Mouse (Mus musculus) spleen, adult 2 months (tissue): Measurements from ENCODE around the gene Eef2.

Experiments
- CTCF ChIP-seq: fragments of 200-500 bp; IDR thresholded peaks from 2 replicates; pipeline ENCODE4 v1.5.1; 2011; ENCODE audit warnings: mild to moderate bottlenecking, inconsistent platforms; ENCODE audit not compliant: insufficient read depth, insufficient read length, insufficient replicate concordance; ENCODE audit errors: extremely low read depth
- POLR2A ChIP-seq: fragments of 200-500 bp; IDR thresholded peaks from 2 replicates; pipeline ENCODE4 v1.6.1; 2011; ENCODE audit warnings: low read depth, low read length, inconsistent platforms

- TF ChIP-seq POLR2A (no peak), CTCF (no peak)
These were observed 40.4 kb downstream of the Eef2 start for GRCm38 (mm10) chr10:81216810-81217209.
